Mouse (Mus musculus) liver, adult (tissue): ENCODE results near the gene Fkbp8.

Experiments used
- GATA4 ChIP-seq: IDR thresholded peaks from 2 replicates; pipeline ENCODE4 v1.6.1; 2014; ENCODE audit warnings: mild to moderate bottlenecking, low read length; ENCODE audit not compliant: insufficient replicate concordance

The Fkbp8 gene

DNA sequence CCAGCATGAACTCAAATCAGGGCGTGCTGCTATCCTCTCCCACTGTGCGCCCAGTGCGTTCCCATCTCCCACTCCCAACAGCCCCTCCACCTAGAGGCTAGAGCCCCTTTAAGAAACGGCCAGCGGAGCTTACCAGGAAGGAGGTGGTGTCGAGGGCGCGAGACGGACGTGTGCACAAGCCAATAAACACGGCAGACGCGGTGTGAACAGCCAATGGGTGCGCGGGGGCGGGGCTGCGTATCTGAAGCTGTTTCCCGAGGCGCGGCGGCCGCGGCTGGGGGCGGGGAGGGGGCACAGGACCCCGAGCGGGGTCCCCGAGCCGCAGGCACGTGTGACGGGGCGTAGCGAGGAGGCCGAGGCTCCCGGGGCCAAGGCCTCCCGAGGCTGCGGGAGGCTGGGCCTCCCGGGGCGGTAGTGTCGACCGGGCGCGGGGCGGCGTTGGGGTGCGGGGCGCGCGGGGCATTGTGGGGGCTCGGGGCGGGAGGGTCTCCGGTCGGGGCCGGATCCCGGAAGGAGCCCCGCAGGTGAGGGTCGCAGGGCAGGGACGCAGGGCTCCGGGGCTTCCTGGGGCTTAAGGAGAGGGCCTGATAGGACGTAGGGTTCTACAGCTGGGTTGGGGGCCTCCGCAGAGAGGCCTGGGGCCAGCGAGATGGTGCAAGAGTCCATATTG, at the start of gene Fkbp8, which contains the start of gene Kxd1:
TSS of gene Fkbp8 (plus strand) at position 213 of the 670 bp plus-strand sequence.
TSS of gene Kxd1 (minus strand) at position 445 of the 670 bp plus-strand sequence.
- peak; percentile 17; the same call in 1 of the 2 replicates for TF ChIP-seq GATA4

DNA sequence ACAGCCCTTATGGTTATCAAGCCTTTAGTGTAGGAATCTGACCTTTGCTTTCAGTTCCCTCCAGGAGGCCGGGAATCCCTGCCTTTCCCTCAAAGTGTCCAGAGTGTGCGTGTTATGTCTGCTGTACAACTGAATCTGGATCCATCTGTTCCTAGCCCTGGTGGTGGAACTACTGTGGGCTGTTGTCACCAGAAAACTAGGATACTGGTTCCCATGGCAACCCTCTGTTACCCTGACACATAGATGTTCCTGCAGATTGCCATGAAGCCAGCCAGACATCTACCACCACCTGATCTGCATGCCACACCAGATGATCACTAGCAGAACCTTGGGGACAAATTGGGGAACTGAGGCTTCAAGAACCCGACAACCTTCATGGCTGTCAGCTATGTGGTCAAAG, 45.6 kb upstream of the Fkbp8 start:
- TF ChIP-seq GATA4 = no peak

DNA sequence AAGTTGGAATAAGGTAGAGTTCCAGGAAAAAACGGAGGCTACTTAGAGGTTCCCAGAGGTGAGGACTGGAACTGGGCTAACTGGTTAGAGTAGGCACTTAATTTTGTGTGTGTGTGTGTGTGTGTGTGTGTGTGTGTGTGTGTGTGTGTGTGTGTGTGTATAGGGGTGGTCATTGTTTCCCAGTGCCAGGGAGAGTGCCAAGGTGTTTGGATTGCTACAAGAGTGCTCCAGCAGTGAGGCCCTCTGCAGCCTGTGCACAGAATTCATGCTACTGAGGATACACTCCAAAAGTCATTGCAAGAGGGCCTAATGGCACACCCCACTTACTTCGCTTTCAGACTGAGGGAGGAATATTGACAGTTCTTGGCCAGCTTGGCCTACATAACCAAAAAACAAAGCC, 44.6 kb upstream of the Fkbp8 start:
- TF ChIP-seq GATA4 = no peak

DNA sequence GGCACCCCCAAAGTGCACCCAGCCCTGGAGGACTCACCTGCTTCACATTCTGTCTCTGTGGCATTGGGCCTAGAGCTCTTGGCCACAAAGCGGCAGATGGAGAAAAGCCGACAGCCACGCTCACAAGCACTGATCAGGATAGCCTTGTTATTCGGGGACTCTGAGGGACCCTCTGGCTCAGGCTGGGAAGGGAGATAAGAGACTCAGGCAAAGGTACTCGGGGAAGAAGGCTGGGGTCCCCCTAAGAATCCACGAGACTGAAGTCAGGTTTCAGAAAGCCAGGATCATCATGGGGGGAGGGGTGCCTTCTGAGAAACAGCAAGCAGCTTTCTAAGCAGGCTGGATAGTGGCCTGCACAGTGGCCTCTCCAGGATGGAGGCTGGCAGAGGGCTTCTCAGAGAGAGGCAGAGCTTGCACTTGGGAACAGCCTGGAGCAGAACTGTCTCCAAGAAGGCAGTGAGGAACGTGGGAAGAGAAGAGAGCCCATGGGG, 41.3 kb upstream of the Fkbp8 start:
- TF ChIP-seq GATA4 = no peak

DNA sequence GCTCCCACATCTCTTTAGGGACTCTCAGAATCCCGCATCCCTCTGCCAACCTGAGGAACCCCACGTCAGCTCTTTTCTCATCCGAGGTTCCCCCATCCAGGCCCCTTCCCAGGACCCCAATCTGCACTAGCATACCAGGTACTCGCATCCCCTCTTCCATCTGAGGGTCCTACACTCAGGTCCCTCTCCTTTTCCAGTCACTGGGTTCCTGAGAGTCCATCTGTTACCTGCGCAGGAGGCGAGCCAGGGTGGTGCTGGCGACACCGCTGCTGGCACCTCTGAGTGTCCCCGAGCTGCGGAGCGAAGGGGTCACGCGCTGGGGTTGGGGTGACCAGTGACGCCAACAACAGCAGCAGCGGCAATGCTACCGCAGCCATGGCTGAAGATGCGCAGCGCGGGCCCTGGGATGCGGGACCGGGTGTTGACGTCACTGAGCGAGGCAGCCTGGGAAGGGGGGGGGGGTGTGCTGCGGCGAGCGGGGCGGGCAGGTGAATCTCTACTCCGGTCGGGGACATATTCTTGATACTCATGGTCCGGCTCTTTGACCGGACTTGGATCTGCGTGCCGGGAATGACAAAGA, 40.5 kb upstream of the Fkbp8 start, which contains the start of gene Tmem59l:
TSS of gene Tmem59l (minus strand) at position 418 of the 580 bp plus-strand sequence.
- TF ChIP-seq GATA4 = no peak

DNA sequence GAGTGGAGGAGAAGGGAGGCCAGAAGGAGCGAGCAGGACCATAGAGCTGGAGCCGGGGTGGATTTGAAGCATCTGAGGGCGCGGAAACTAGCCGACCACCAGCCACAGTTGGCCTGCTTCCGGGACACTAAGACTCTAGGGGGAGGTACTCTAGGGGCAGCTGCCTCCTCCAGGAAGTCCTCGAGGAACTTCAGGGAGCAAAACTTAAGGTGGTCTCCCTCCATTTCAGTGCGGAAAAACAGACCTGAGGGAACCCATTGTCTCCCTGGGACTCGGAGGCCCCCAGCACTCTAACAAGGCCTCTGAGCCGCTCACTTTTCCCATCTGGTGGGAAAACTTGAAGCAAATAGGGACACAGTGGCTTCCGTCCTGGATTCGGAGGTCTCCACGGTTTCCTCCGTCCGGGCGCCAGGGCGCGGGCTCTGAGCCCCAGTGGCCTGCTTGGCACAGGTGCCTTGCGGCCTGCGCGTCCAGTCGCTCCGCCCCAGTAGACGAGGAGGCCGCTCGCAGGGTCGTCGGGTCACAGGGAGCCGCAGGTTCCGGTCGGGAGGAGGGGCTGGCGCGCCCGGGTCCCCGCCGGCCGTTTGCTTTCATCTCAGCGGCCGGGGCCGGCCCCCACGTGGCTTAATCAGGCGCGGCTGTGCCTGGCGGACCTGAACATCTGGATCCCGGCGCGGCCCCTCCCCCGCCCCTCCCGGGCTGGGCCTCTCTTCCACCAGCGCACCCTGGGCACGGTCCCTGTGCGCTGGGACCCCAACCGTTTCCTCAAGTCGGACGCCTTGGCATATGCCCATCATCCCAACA, 39.3 kb upstream of the Fkbp8 start:
- no peak for TF ChIP-seq GATA4

DNA sequence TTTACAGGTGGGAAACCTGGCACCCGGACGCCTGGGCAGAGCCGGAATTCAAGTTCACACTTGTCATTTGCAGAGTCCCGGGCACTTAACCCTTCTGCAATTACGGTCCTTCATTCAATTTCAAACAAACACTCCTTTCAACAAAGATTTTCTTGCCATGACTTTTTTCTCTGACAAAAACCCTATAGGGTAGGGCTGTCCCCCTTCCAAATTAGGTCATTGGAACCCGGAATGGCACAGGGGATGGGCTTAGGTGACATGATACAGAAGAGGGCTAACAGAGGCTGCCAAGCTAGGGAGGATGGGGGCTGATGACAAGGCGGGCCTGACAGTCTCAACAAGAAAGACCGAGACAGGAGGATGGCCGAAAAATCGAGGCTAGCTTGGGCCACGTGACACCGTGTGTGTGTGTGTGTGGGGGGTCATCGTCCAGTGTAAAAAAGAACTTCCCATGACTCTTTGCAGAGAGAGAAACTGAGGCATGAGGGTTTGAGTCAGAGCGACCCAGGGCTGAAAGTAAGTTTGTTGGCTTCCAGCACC, 38.5 kb upstream of the Fkbp8 start:
- no peak for TF ChIP-seq GATA4

DNA sequence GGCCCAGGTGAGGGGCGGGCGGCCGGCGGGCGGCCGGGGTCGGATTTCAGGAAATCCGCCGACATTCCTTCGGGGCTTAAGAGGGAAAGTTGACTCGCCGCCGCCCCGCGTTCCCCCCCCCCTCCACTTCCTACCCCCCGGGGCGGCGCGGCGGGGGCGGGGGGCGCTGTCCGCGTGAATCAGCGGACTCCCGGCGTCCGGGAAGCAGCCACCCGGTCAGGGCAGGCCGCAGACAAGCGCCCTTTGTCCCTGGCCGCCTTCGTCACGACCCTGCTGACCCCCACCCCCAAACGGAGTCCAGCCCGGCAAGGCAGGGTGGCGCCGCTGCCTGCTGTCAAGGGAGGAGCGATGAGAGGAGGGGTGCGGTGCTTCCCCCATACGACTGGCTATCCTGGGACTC, 37.9 kb upstream of the Fkbp8 start:
- TF ChIP-seq GATA4 = no peak

DNA sequence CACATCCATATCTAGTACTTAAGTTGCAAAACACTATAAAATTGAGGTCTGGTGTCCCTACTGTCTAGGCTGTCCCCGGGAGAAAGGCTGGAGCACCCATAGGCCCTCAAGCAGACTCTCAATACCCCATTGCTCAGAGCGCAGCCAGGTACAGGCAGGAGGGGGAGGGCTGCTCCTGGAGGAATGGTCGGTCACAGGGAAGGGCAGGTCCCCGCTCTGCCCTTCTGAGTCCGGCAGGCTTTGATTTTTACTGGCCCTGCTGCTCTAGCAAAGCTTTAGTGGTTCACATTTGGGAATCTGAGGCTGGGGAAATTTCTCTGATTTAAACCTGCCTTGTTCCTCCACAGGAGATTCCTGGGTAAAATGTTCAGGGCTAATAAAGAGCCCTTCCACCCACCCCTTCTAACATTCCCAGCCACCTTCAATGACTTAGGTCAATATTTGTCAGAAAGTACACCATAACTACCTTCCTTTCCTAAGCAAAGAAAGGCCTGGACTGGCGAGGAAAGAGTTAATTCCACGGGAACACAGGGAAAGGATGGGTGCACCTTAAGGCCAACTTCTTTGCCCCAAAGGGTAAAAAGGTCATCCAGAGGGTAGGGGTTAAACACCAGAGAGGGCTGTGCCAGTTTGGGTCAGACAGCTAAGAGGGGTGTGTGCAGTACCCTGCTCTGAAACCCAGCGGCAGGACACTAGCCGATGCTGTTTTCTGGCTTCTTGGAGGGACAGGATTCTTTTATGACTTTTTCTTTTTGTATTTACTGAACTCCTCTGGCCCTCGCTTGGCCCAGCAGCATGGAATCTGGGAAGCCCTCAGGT, 37.3 kb upstream of the Fkbp8 start:
- TF ChIP-seq GATA4 = no peak

DNA sequence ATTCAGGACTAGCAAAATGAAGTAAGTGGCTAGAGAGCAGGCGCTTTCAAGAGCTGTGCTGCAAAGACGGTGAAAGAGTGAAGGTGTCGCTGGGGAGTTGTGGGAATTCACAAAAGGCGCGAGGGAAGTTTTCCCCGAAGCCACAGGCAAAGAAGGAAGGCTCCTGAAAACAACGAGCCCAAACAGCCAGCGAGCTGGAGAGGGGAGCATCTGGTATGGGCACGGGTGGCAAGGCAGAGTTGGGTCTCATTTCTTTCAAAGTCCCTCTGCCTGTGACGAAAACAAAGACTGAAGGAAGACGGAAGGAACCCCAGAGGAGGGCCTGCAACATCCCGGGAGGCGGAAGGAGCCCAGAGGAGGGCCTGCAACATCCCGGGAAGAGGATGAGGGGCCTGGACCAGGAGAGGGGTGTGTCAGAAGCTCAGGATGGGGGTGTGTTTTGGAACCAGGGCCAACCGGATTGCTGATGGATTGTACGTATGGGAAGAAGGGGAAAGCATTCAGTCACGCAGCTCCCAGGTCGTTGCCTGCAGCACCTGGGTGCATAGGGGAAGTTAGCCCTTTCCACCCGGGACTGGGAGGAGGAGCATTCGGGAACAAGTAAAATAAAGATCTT, 36.5 kb upstream of the Fkbp8 start:
- no peak for TF ChIP-seq GATA4

DNA sequence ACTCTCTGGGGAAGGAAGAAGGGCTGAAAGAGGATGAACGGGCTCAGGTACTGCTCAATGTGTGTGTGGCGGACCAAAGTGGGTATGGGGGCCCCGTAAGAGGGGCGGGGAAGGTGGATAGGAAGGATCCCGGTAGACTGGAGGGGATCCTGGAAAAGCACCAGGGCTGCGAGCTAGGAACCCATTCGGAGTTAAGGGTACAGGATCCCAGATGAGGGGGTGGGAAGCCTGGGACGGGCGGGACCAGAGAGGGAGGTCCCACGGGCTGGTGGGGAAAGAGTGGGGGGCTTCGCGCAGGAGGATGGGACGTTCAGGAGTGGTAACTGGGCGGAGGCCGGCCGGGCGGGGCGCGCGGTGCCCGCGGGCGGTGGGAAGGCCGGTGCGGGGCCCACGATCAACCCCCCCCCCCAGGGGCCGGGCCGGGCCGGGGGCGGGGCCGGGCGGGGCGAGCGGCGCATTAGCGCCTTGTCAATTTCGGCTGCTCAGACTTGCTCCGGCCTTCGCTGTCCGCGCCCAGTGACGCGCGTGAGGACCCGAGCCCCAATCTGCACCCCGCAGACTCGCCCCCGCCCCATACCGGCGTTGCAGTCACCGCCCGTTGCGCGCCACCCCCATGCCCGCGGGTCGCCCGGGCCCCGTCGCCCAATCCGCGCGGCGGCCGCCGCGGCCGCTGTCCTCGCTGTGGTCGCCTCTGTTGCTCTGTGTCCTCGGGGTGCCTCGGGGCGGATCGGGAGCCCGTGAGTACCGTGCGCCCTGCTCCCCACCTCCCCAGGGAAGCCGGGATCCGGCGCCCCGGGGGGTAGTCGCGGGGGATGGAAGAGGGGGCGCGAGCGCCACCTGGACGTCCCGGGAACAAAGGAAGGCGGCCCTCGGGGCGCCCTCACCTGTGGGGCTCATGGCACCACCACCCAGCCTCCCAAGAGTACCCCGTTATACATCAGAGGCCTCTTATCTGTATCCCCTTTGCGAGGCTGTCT, 34.6 kb upstream of the Fkbp8 start, which contains the start of gene Crlf1:
TSS of gene Crlf1 (plus strand) at position 495 of the 977 bp plus-strand sequence.
- TF ChIP-seq GATA4 = no peak

DNA sequence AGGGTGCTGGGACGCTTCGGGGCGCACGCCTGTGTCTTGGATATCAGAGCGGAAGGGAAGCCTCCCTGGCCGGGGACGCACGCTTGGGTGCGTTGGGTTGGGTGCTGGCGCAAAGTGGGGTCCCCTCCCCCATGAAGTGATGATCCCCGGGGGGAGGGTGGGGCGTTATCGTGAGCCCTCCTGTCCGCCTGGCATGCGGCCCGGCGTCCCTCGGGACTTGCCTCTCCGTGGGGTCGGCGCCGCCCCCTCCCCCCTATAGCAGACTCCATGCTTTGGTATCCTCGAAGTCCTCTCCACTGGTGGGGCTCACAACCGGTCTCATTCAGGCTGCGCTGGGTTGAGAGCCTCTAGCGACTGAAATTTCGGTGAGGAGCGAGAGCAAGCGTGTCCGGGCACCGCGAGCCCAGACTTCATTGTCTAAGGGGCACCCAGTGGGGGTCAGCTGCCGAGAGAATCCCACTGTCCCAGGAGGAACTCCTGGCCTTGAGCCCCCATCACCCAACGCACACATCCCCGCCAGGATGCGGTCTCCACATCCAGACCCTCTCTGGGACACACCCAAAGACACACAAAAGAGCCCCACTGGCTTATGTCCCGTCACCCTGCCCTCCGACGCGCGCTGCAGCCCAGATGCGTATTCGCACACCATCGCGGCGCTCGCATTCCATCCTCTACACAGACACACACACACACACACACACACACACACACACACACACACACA, 33.7 kb upstream of the Fkbp8 start:
- no peak for TF ChIP-seq GATA4
